Mouse (Mus musculus): ENCODE measurements around the gene Vmn2r83.

DNA sequence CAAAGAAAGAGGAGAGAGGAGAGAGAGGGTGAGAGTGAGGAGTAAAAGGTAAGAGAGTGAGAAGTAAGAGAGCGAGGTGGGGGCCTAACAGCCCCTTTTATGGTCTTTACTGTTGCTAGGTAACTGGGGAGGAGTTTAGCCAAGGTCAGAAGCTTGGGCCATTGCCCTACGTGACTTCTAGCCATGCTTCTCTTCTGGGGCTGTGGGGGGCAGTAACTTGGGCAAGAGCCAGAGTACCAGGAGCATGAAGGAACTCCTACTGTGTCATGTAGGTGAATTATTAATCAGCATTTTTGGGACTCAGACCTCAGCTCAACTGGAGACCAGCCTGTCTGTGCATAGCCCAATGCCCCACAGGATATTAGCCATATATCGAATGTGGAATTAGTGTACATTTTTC is 27.4 kb downstream of the Vmn2r83 start:
- TF ChIP-seq CTCF (IDR thresholded peaks at IDR 0.05; ENCODE audit: low read depth) (no peak), EP300 (optimal IDR thresholded peaks at IDR 0.05) (no peak)
